Mouse (Mus musculus) neural tube, embryonic 13.5 days (tissue): ENCODE measurements around the gene Plod3. TPM values are rescaled to one million over a fixed set of nuclear protein-coding genes. Genes with fewer than 3 reads are reported as not detected.

Experiments used
- ATAC-seq: fragments of 200-750 bp; cut with Nextera tagmentation; 2 replicates; pipeline ENCODE4 v1.8.0; 2017; ENCODE audit warnings: low read depth, mild to moderate bottlenecking, moderate TSS enrichment, moderate library complexity
- H3K27ac ChIP-seq: fragments of 300-500 bp; sonication (generic); replicated peaks from 2 replicates; pipeline ENCODE4 v1.5.1; 2015; ENCODE audit warnings: moderate library complexity, mild to moderate bottlenecking, inconsistent platforms
- H3K27me3 ChIP-seq: fragments of 300-500 bp; sonication (generic); 2 replicates; pipeline ENCODE4 v1.6.1; 2015; ENCODE audit warnings: mild to moderate bottlenecking, inconsistent platforms
- H3K36me3 ChIP-seq: fragments of 300-500 bp; sonication (generic); 2 replicates; pipeline ENCODE4 v1.6.1; 2015; ENCODE audit warnings: mild to moderate bottlenecking, inconsistent platforms
- H3K4me1 ChIP-seq: fragments of 300-500 bp; sonication (generic); replicated peaks from 2 replicates; pipeline ENCODE4 v1.6.1; 2015; ENCODE audit warnings: inconsistent platforms
- H3K4me2 ChIP-seq: fragments of 300-500 bp; sonication (generic); 2 replicates; pipeline ENCODE4 v1.6.1; 2015; ENCODE audit warnings: inconsistent platforms, mild to moderate bottlenecking, moderate library complexity
- H3K4me3 ChIP-seq: fragments of 300-500 bp; sonication (generic); 2 replicates; pipeline ENCODE4 v1.5.1; 2015; ENCODE audit warnings: mild to moderate bottlenecking, inconsistent platforms
- H3K9ac ChIP-seq: fragments of 300-500 bp; sonication (generic); 2 replicates; pipeline ENCODE4 v1.6.1; 2015; ENCODE audit warnings: moderate library complexity, mild to moderate bottlenecking, inconsistent platforms
- H3K9me3 ChIP-seq: fragments of 300-500 bp; sonication (generic); 2 replicates; pipeline ENCODE4 v1.6.1; 2016; ENCODE audit warnings: inconsistent platforms
- WGBS: fragments of 180-500 bp; shearing (Covaris S2); methylation state at CpG from one replicate; pipeline ENCODE4 v1.1.7; 2015; 5-methylcytosine and 5-hydroxymethylcytosine counted together
- polyA plus RNA-seq: library from polyadenylated mRNA; unstranded; fragments of >200 nt; fragmentation: Nextera tagmentation; extraction: Ambion mirVana; gene quantifications from 2 replicates; pipeline ENCODE4 v1.2.1, GENCODE M21; 2015

Plod3 gene
- polyA plus RNA-seq, 1 experiment from 2014 or later: 34.5 TPM

DNA sequence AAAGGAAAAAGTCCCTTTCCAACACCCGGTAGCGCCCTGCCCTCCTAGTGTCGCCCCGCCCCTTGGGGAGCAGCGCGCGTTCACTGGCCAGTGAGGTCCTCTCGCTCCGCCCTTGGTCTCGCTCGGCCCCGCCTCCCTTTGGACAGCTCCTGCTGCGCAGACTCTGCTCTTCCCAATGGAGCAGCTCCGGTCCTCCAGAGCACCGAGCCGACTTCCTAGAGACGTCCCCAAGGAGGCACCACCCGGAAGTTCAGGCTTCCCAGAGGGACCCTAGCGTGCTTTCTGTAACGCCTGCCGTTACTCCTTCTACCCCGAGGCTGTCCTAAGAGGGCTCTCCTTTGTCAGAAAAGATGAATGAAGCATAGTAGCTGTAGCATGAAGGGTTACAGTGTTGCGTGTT is 33.8 kb upstream of the Plod3 start, which contains the start of gene Fis1:
Gene Fis1 (plus strand): TSS at position 261 of the 400 bp plus-strand sequence.
- H3K9ac ChIP-seq: peak within 1 kb of the TSS; percentile 83
- no peaks in the 10 kb centered on the region for H3K27me3 ChIP-seq
- H3K9me3 ChIP-seq: no peaks in the 10 kb centered on the region
- peaks cover 24% of the 10 kb centered on the region for H3K4me1 ChIP-seq
- peak within 1 kb of the TSS; percentile 74 for H3K4me2 ChIP-seq
- ATAC-seq: peak; percentile 95
- peaks cover 10% of the 10 kb centered on the region; the same call in 1 of the 2 replicates for H3K36me3 ChIP-seq
- H3K4me3 ChIP-seq: peak within 1 kb of the TSS; percentile 65
- H3K27ac ChIP-seq: peak within 1 kb of the TSS; percentile 74
- 0% methylated on average over 23 of the region's 23 CpGs for WGBS

DNA sequence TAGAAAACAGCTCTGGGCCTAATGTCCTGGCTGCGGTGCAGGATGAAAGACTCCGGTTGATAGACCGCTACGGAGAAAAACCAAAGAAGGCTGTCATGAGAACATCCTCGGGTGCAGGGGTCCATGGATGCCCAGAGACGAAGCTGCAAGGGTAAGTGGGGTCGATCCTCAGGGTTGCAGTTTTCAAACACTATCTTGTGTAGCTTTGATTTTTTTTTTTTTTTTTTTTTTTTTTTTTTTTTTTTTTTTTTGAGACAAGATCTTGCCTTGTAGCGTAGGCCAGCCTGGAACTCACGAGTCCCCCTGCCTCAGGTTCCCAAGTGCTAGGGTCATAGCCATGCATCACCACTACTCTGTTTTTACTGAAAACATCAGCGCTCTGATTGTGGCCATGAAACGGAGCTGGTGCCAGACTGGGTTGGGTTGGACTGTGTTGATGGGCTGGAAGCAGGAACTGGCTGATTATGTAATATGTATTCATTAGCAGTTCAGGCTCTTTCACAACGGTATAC is 33.3 kb upstream of the Plod3 start:
- H3K9me3 ChIP-seq: no peaks in the 10 kb centered on the region
- H3K4me2 ChIP-seq: peak overlapping the region; percentile 74
- H3K9ac ChIP-seq: peak overlapping the region; percentile 83
- peaks cover 10% of the 10 kb centered on the region; the same call in 1 of the 2 replicates for H3K36me3 ChIP-seq
- peaks cover 25% of the 10 kb centered on the region for H3K4me1 ChIP-seq
- WGBS: 2% methylated on average over 12 of the region's 12 CpGs
- peak overlapping the region; percentile 65 for H3K4me3 ChIP-seq
- peak overlapping the region; percentile 74 for H3K27ac ChIP-seq
- H3K27me3 ChIP-seq: no peaks in the 10 kb centered on the region
- peak; percentile 60 for ATAC-seq

DNA sequence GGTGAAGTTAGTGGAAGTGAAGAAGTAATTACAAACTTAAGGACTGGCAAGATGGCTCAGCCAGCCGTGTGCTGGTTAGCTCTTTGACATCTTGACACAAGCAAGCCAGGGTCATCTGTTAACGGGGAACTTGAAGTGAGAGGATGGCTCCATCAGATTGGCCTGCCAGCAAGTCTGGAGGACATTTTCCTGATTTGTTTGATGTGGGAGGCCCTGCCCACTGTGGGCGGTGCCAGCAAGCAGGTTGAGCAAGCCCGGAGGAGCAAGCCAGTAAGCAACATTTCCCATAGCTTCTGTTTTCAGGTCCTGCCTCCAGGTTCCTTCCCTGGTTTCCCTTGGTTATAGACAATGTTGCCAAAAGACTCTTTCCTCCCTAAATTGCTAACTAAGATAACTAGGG is 31.2 kb upstream of the Plod3 start:
- 85% methylated on average over 4 of the region's 4 CpGs for WGBS
- ATAC-seq: no peak

DNA sequence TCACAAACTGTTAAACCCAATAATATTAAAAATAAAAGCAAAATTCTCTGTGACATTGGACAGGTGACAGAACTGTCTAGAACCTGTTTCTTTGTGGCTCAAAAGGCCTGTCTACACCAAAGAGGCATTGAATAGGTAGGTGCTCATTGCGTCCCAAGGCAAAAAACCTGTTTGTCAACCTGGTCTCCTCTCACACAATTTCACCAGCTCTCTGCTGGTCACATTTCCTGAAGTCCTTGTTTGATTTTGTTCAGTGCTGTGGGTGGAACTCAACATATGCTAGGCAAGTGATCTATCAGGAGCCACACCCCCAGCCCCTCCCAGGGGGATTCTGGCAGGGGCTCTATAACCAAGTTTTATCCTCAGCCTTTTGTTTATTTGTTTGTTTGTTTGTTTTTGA is 29.6 kb upstream of the Plod3 start:
- no peak overlapping the region for H3K4me3 ChIP-seq
- peaks cover 44% of the 10 kb centered on the region for H3K4me1 ChIP-seq
- H3K9me3 ChIP-seq: no peaks in the 10 kb centered on the region
- H3K4me2 ChIP-seq: no peak overlapping the region
- H3K27ac ChIP-seq: no peak overlapping the region
- WGBS: 97% methylated on average over 1 of the region's 1 CpGs
- H3K36me3 ChIP-seq: peaks cover 10% of the 10 kb centered on the region; the same call in 1 of the 2 replicates
- no peaks in the 10 kb centered on the region for H3K27me3 ChIP-seq
- no peak overlapping the region for H3K9ac ChIP-seq
- no peak for ATAC-seq

More for the DNA sequence above, 31.2 kb upstream of the Plod3 start:
- Histone ChIP-seq H3K9ac (no peak overlapping the region), H3K4me3 (no peak overlapping the region), H3K27ac (no peak overlapping the region), H3K4me1 (peaks cover 34% of the 10 kb centered on the region), H3K27me3 (no peaks in the 10 kb centered on the region), H3K36me3 (peaks cover 10% of the 10 kb centered on the region; the same call in 1 of the 2 replicates), H3K4me2 (no peak overlapping the region), H3K9me3 (no peaks in the 10 kb centered on the region)

- no peak overlapping the region for H3K4me2 ChIP-seq
- no peak for ATAC-seq
- peaks cover 21% of the 10 kb centered on the region for H3K36me3 ChIP-seq
- whole genome bisulfite sequencing: 57% methylated on average over 5 of the region's 5 CpGs
- H3K27me3 ChIP-seq: no peaks in the 10 kb centered on the region
- H3K4me1 ChIP-seq: peaks cover 46% of the 10 kb centered on the region
- no peak overlapping the region for H3K4me3 ChIP-seq
- H3K27ac ChIP-seq: 0 out of 2 replicates have a peak overlapping the region, but pooled peaks have one; percentile 23
- no peaks in the 10 kb centered on the region for H3K9me3 ChIP-seq
- H3K9ac ChIP-seq: no peak overlapping the region
These were observed 27.7 kb upstream of the Plod3 start for GRCm38 (mm10) chr5:136958991-136959605.

GRCm38 (mm10) chr5:136960053-136960452 is 26.8 kb upstream of the Plod3 start:
- Histone ChIP-seq H3K27ac (no peak overlapping the region), H3K9ac (no peak overlapping the region), H3K4me1 (peaks cover 37% of the 10 kb centered on the region), H3K27me3 (no peaks in the 10 kb centered on the region), H3K9me3 (no peaks in the 10 kb centered on the region), H3K4me2 (no peak overlapping the region), H3K4me3 (no peak overlapping the region), H3K36me3 (peaks cover 31% of the 10 kb centered on the region)
- whole genome bisulfite sequencing: 92% methylated on average over 6 of the region's 6 CpGs
- ATAC-seq: no peak

GRCm38 (mm10) chr5:136961334-136961982 is 25.4 kb upstream of the Plod3 start:
- peaks cover 43% of the 10 kb centered on the region for H3K36me3 ChIP-seq
- H3K4me2 ChIP-seq: peak overlapping the region; percentile 82
- peak overlapping the region; percentile 93 for H3K27ac ChIP-seq
- no peaks in the 10 kb centered on the region for H3K9me3 ChIP-seq
- peak overlapping the region; percentile 86 for H3K9ac ChIP-seq
- peak overlapping the region; percentile 62 for H3K4me3 ChIP-seq
- WGBS: 22% methylated on average over 5 of the region's 5 CpGs
- ATAC-seq: no peak; the same call in 1 of the 2 replicates
- H3K27me3 ChIP-seq: no peaks in the 10 kb centered on the region
- H3K4me1 ChIP-seq: peaks cover 36% of the 10 kb centered on the region

DNA sequence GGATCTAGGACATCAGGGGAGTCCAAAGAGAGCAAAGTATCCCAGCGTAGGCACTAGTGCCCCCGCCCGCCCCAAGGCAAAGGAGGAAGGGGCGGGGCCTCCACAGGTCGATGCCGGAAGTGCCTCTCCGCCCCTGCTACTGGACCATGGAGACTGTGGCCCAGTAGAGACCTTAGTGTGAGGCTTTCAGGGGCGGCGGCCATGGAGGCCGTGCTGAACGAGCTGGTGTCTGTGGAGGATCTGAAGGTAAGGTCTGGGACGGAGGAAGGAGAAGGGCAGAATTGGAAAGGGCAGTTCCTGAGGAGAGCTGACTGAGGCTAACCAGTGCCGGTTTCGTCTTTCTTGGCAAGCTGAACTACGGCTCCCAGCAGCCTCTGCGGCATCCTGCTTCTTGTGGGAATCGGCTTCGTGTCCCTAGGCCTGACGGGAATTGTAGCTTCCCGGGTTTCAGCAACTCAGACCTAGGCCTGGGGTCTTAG is 24.8 kb upstream of the Plod3 start:
- 0% methylated on average over 20 of the region's 20 CpGs for WGBS
- peaks cover 45% of the 10 kb centered on the region for H3K36me3 ChIP-seq
- H3K27me3 ChIP-seq: no peaks in the 10 kb centered on the region
- no peaks in the 10 kb centered on the region for H3K9me3 ChIP-seq
- peak overlapping the region; percentile 62 for H3K4me3 ChIP-seq
- peaks cover 38% of the 10 kb centered on the region for H3K4me1 ChIP-seq
- H3K4me2 ChIP-seq: peak overlapping the region; percentile 82
- H3K9ac ChIP-seq: peak overlapping the region; percentile 86
- ATAC-seq: peak; percentile 94
- peak overlapping the region; percentile 93 for H3K27ac ChIP-seq

GRCm38 (mm10) chr5:136962501-136962900 is 24.3 kb upstream of the Plod3 start:
- peak overlapping the region; percentile 62 for H3K4me3 ChIP-seq
- peak overlapping the region; percentile 93 for H3K27ac ChIP-seq
- H3K4me1 ChIP-seq: peaks cover 38% of the 10 kb centered on the region
- ATAC-seq: peak; percentile 74
- H3K9ac ChIP-seq: peak overlapping the region; percentile 86
- H3K9me3 ChIP-seq: no peaks in the 10 kb centered on the region
- H3K4me2 ChIP-seq: peak overlapping the region; percentile 82
- 3% methylated on average over 10 of the region's 10 CpGs for WGBS
- peaks cover 42% of the 10 kb centered on the region for H3K36me3 ChIP-seq
- no peaks in the 10 kb centered on the region for H3K27me3 ChIP-seq

GRCm38 (mm10) chr5:136962966-136963540 is 23.8 kb upstream of the Plod3 start:
- peak overlapping the region; percentile 82 for H3K4me2 ChIP-seq
- peaks cover 38% of the 10 kb centered on the region for H3K4me1 ChIP-seq
- 69% methylated on average over 8 of the region's 8 CpGs for WGBS
- H3K27me3 ChIP-seq: no peaks in the 10 kb centered on the region
- H3K9me3 ChIP-seq: no peaks in the 10 kb centered on the region
- peak overlapping the region; percentile 86 for H3K9ac ChIP-seq
- peaks cover 45% of the 10 kb centered on the region for H3K36me3 ChIP-seq
- peak overlapping the region; percentile 62 for H3K4me3 ChIP-seq
- H3K27ac ChIP-seq: peak overlapping the region; percentile 93; the same call in 1 of the 2 replicates
- no peak for ATAC-seq

- H3K27ac ChIP-seq: no peak overlapping the region
- ATAC-seq: no peak
- H3K27me3 ChIP-seq: no peaks in the 10 kb centered on the region
- no peaks in the 10 kb centered on the region for H3K9me3 ChIP-seq
- WGBS: 88% methylated on average over 9 of the region's 9 CpGs
- peaks cover 49% of the 10 kb centered on the region for H3K36me3 ChIP-seq
- H3K9ac ChIP-seq: no peak overlapping the region
- peaks cover 27% of the 10 kb centered on the region for H3K4me1 ChIP-seq
- no peak overlapping the region for H3K4me3 ChIP-seq
- H3K4me2 ChIP-seq: no peak overlapping the region
These were observed 21.6 kb upstream of the Plod3 start for GRCm38 (mm10) chr5:136965210-136965609.

- Histone ChIP-seq H3K4me3 (no peak overlapping the region), H3K9me3 (no peaks in the 10 kb centered on the region), H3K9ac (0 out of 2 replicates have a peak overlapping the region, but pooled peaks have one; percentile 17), H3K4me1 (peaks cover 27% of the 10 kb centered on the region), H3K4me2 (no peak overlapping the region), H3K27ac (peak overlapping the region; percentile 18; the same call in 1 of the 2 replicates), H3K27me3 (no peaks in the 10 kb centered on the region), H3K36me3 (peaks cover 49% of the 10 kb centered on the region)
- 90% methylated on average over 8 of the region's 8 CpGs for WGBS
- no peak for ATAC-seq
These were observed 21.1 kb upstream of the Plod3 start for GRCm38 (mm10) chr5:136965686-136966085.
